Mouse (Mus musculus): Measurements from ENCODE around the gene Pcsk4. TPM values are rescaled to one million over a fixed set of nuclear protein-coding genes. Genes with fewer than 3 reads are reported as not detected.
"Not testable (repeated sequence)": the region's sequence is repeated elsewhere in the genome, so short reads cannot be mapped to it uniquely, and the experiment has no call there.

Pcsk4 gene
- total and polyA plus RNA-seq, 3 experiments, result 0.46 to 1.1 TPM; not detected in 1

GRCm38 (mm10) chr10:80345929-80346328 is 16.6 kb upstream of the Pcsk4 start:
- Histone ChIP-seq H3K9me3 (replicated peaks; ENCODE audit: low read length) (peaks cover 19% of the 10 kb centered on the region), H3K27me3 (replicated peaks) (peaks cover 57% of the 10 kb centered on the region)
- H3K79me2 ChIP-seq (replicated peaks; ENCODE audit: control insufficient read depth, extremely low read depth, insufficient read depth, poor library complexity, severe bottlenecking); H3K4me2 ChIP-seq (ENCODE audit: insufficient read depth, low read depth, poor library complexity, severe bottlenecking); DNase-seq (ENCODE audit: extremely low read depth); dilution Hi-C loops (cut with MboI; ENCODE audit: extremely low pct_ligation_motif_present, extremely low pct_unique_long_range_greater_than_20kb, low sequenced_read_pairs); H3K27ac ChIP-seq (ENCODE audit: insufficient read depth, low read depth); H3K4me1 ChIP-seq (ENCODE audit: control insufficient read depth in 1 of 2, insufficient read depth in 2 of 2); H3K36me3 ChIP-seq (replicated peaks in 1 of 2; ENCODE audit: control insufficient read depth in 1 of 2, insufficient read depth in 1 of 2, low read length in 1 of 2); H3K9ac ChIP-seq (ENCODE audit: insufficient read depth, low read depth); H3K4me3 ChIP-seq (replicated peaks in 1 of 3; ENCODE audit: low read depth in 2 of 3, low read length in 2 of 3, poor library complexity in 1 of 3): not testable (repeated sequence)
- TF ChIP-seq TBP (conservative IDR thresholded peaks at IDR 0.05; ENCODE audit: low read depth, low read length), result 0 out of 2 replicates have a peak, but pooled peaks have one; percentile 53
- in situ Hi-C loops (cut with MboI; ENCODE audit: low pct_ligation_motif_present, low pct_unique_long_range_greater_than_20kb, low sequenced_read_pairs), result loop anchor here (5.0 kb wide), 1 partner anchor 169 kb away; the partner anchor contains the start of gene Efna2

- Histone ChIP-seq H3K4me2 (ENCODE audit: insufficient read depth, low read depth, poor library complexity, severe bottlenecking) (no peak overlapping the region), H3K9ac (ENCODE audit: insufficient read depth, low read depth) (no peak overlapping the region), H3K9me3 (replicated peaks; ENCODE audit: low read length) (peaks cover 19% of the 10 kb centered on the region), H3K4me1 (ENCODE audit: control insufficient read depth in 1 of 2, insufficient read depth in 2 of 2) (peaks cover 3 to 14% of the 10 kb centered on the region in 2 experiments), H3K36me3 (replicated peaks in 1 of 2; ENCODE audit: control insufficient read depth in 1 of 2, insufficient read depth in 1 of 2, low read length in 1 of 2) (no peaks in the 10 kb centered on the region), H3K4me3 (replicated peaks in 1 of 3; ENCODE audit: low read depth in 2 of 3, low read length in 2 of 3, poor library complexity in 1 of 3) (no peak overlapping the region), H3K27me3 (replicated peaks) (peaks cover 50% of the 10 kb centered on the region), H3K27ac (ENCODE audit: insufficient read depth, low read depth) (no peak overlapping the region), H3K79me2 (replicated peaks; ENCODE audit: control insufficient read depth, extremely low read depth, insufficient read depth, poor library complexity, severe bottlenecking) (no peaks in the 10 kb centered on the region)
- TF ChIP-seq ETS1 (conservative IDR thresholded peaks at IDR 0.05; ENCODE audit: low read depth, low read length), result no peak
- no peak for TF ChIP-seq MAX (IDR thresholded peaks at IDR 0.05; ENCODE audit: low read length)
- TF ChIP-seq MEF2A (IDR thresholded peaks at IDR 0.05; ENCODE audit: borderline replicate concordance, low read depth, low read length), result no peak
- TF ChIP-seq ZMIZ1 (IDR thresholded peaks at IDR 0.05; ENCODE audit: low read depth, low read length), result no peak
- TF ChIP-seq SIN3A (IDR thresholded peaks at IDR 0.05; ENCODE audit: low read length), result no peak
- no peak for TF ChIP-seq EP300 (IDR thresholded peaks at IDR 0.05; ENCODE audit: low read length)
- no peak for TF ChIP-seq USF2 (conservative IDR thresholded peaks at IDR 0.05; ENCODE audit: low read depth, low read length)
- TF ChIP-seq NELFE (IDR thresholded peaks at IDR 0.05; ENCODE audit: low read depth, low read length), result no peak
- no peak for TF ChIP-seq ZNF384 (IDR thresholded peaks at IDR 0.05; ENCODE audit: low read depth, low read length)
- TF ChIP-seq ZC3H11A (IDR thresholded peaks at IDR 0.05; ENCODE audit: low read depth, low read length), result no peak
- TF ChIP-seq MYC (IDR thresholded peaks at IDR 0.05; ENCODE audit: low read depth, low read length), result no peak
- no peak for TF ChIP-seq MAZ (IDR thresholded peaks at IDR 0.05; ENCODE audit: low read depth, low read length)
- TF ChIP-seq JUND (conservative IDR thresholded peaks at IDR 0.05; ENCODE audit: low read depth, low read length), result no peak
- TF ChIP-seq CHD1 (IDR thresholded peaks at IDR 0.05; ENCODE audit: low read depth, low read length), result no peak
- TF ChIP-seq IRF4 (IDR thresholded peaks at IDR 0.05; ENCODE audit: low read depth, low read length), result no peak
- TF ChIP-seq NRF1 (IDR thresholded peaks at IDR 0.05; ENCODE audit: low read depth, low read length), result no peak
- no peak for TF ChIP-seq ZKSCAN1 (IDR thresholded peaks at IDR 0.05; ENCODE audit: borderline replicate concordance, low read depth, low read length)
- no peak for TF ChIP-seq ELF1 (IDR thresholded peaks at IDR 0.05; ENCODE audit: low read depth, low read length)
- TF ChIP-seq TCF12 (IDR thresholded peaks at IDR 0.05; ENCODE audit: low read depth, low read length), result no peak
- in situ Hi-C loops (cut with MboI; ENCODE audit: low pct_ligation_motif_present, low pct_unique_long_range_greater_than_20kb, low sequenced_read_pairs) (loop anchor here (5.0 kb wide), 1 partner anchor 168 kb away; the partner anchor contains the start of gene Efna2), dilution Hi-C loops (cut with MboI; ENCODE audit: extremely low pct_ligation_motif_present, extremely low pct_unique_long_range_greater_than_20kb, low sequenced_read_pairs) (no loop called here)
- no peak for DNase-seq (ENCODE audit: extremely low read depth)
Observed at GRCm38 (mm10) chr10:80345122-80345521, 15.8 kb upstream of the Pcsk4 start.
